Mouse (Mus musculus) T-helper 2 cell (primary cell): Measurements from ENCODE around the gene Emsy.

Experiments used
- in situ Hi-C: fragments of 300-600 bp; cut with MboI, MseI; formaldehyde crosslinking; loops from one replicate; pipeline ENCODE4 v1.15.1; 2025; ENCODE audit warnings: high pct_unique_total_duplicates

The Emsy gene

GRCm38 (mm10) chr7:98580441-98580840, 76.1 kb downstream of the Emsy start:
- in situ Hi-C loops, result loop anchor here (5.0 kb wide), 1 partner anchor 83 kb away; no protein-coding TSS in a partner anchor

GRCm38 (mm10) chr7:98579731-98580130, 76.9 kb downstream of the Emsy start:
- in situ Hi-C loops, result loop anchor here (5.0 kb wide), 1 partner anchor 82 kb away; no protein-coding TSS in a partner anchor

- in situ Hi-C loops, result no loop called here
Measured at GRCm38 (mm10) chr7:98577461-98577860, 79.1 kb downstream of the Emsy start.

GRCm38 (mm10) chr7:98575651-98576239, 80.8 kb downstream of the Emsy start:
- in situ Hi-C loops, result no loop called here

- in situ Hi-C loops, result no loop called here
Measured at GRCm38 (mm10) chr7:98574771-98575191, 81.8 kb downstream of the Emsy start.

GRCm38 (mm10) chr7:98574271-98574670, 82.3 kb downstream of the Emsy start:
- in situ Hi-C loops, result no loop called here

GRCm38 (mm10) chr7:98573231-98573781, 83.3 kb downstream of the Emsy start:
- in situ Hi-C loops, result no loop called here

- in situ Hi-C loops, result no loop called here
Measured at GRCm38 (mm10) chr7:98572223-98572868, 84.2 kb downstream of the Emsy start.

- in situ Hi-C loops, result no loop called here
Measured at GRCm38 (mm10) chr7:98570824-98571505, 85.6 kb downstream of the Emsy start.

GRCm38 (mm10) chr7:98567056-98567455, 89.5 kb downstream of the Emsy start:
- in situ Hi-C loops, result loop anchor here (10.0 kb wide), 1 partner anchor 1928 kb away; the partner anchor contains the start of gene Ucp2

GRCm38 (mm10) chr7:98564607-98565364, 91.8 kb downstream of the Emsy start:
- in situ Hi-C loops, result loop anchor here (10.0 kb wide), 1 partner anchor 1930 kb away; the partner anchor contains the start of gene Ucp2

GRCm38 (mm10) chr7:98563991-98564390, 92.6 kb downstream of the Emsy start:
- in situ Hi-C loops, result loop anchor here (10.0 kb wide), 1 partner anchor 1931 kb away; the partner anchor contains the start of gene Ucp2

GRCm38 (mm10) chr7:98562966-98563365, 93.6 kb downstream of the Emsy start:
- in situ Hi-C loops, result loop anchor here (10.0 kb wide), 1 partner anchor 1932 kb away; the partner anchor contains the start of gene Ucp2

GRCm38 (mm10) chr7:98562186-98562585, 94.4 kb downstream of the Emsy start:
- in situ Hi-C loops, result loop anchor here (10.0 kb wide), 1 partner anchor 1933 kb away; the partner anchor contains the start of gene Ucp2

- in situ Hi-C loops, result loop anchor here (10.0 kb wide), 1 partner anchor 1933 kb away; the partner anchor contains the start of gene Ucp2
Measured at GRCm38 (mm10) chr7:98561556-98562164, 94.9 kb downstream of the Emsy start.

- in situ Hi-C loops, result no loop called here
Measured at GRCm38 (mm10) chr7:98558128-98558921, 98.3 kb downstream of the Emsy start.

GRCm38 (mm10) chr7:98556767-98557394, 99.7 kb downstream of the Emsy start:
- in situ Hi-C loops, result no loop called here

GRCm38 (mm10) chr7:98551041-98551440, 105.5 kb downstream of the Emsy start:
- in situ Hi-C loops, result no loop called here

GRCm38 (mm10) chr7:98550596-98550995, 106.0 kb downstream of the Emsy start:
- in situ Hi-C loops, result no loop called here
